Mouse (Mus musculus) spleen, adult 2 months (tissue): ENCODE measurements around the gene Mettl22.

Experiments
- CTCF ChIP-seq: fragments of 200-500 bp; IDR thresholded peaks from 2 replicates; pipeline ENCODE4 v1.5.1; 2011; ENCODE audit warnings: mild to moderate bottlenecking, inconsistent platforms; ENCODE audit not compliant: insufficient read depth, insufficient read length, insufficient replicate concordance; ENCODE audit errors: extremely low read depth
- POLR2A ChIP-seq: fragments of 200-500 bp; IDR thresholded peaks from 2 replicates; pipeline ENCODE4 v1.6.1; 2011; ENCODE audit warnings: low read depth, low read length, inconsistent platforms

DNA sequence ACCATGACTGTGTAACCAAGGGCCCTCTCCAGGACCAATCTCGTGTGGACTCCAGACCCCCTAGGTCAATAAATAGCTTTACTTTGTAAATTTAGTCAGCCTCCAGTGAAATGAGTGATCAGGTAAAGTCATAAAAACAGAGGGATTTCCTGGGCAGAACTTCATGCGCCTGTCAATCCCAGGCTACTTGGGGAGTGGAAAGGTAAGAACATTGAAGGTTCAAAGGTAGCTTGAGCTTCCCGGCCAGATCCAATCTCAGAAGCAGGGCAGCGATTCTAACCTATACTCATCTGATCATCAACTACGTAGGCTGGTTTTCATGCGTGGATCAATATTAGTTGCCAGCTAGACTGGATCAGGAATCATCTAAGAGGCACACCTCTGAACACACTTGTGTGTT lies 24.3 kb upstream of the Mettl22 start:
- TF ChIP-seq POLR2A (no peak), CTCF (no peak)
